22 mouse cellular contexts compared by ENCODE assay signal in the genomic region with DNA sequence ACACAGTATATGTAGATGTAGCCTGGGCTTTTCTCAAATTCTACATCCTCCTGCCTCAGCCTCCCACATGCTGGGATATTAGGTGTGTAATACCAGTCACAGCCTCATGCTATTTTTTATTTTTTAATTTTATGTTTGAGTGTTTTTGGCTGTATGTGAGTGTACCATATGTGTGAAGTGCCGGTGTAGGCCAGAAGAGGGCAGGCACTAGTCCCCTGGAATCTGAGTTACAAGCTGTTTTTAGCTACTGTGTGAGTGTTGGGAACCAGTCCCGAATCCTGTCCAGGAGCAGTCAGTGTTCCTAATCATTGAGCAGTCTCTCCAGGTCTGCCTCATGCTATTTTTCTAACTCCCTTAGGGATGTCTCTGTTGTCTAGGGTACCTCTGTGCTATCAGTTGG. TPM values are rescaled to one million over a fixed set of nuclear protein-coding genes. Genes with fewer than 3 reads are reported as not detected.
DNase-seq lines count a peak whose midpoint lies in the region; ATAC-seq and TF ChIP-seq lines count a peak whose summit lies in the region.
"Had no signal": no experiment of that assay in that cellular context is flagged by ENCODE, and none has a peak within 500 bp of the region (broad histone marks: within the 10 kb centered on the region; RNA-seq: fewer than 3 reads in every experiment).

No protein-coding gene starts in this region.

- H3K4me1 ChIP-seq in kidney, adult 2 months (ENCODE audit: control insufficient read depth, insufficient read depth, low read length): no peaks in the 10 kb centered on the region
- peaks cover 8% of the 10 kb centered on the region for H3K4me1 ChIP-seq in E14TG2a.4 (replicated peaks; ENCODE audit: low read depth, low read length)
- H3K4me1 ChIP-seq: embryonic facial prominence, embryonic 13.5 days; hindbrain, embryonic 15.5 days; neural tube, embryonic 13.5 days had no signal

- H3K9me3 ChIP-seq in E14TG2a.4 (ENCODE audit: low read length): no peaks in the 10 kb centered on the region
- H3K9me3 ChIP-seq: embryonic facial prominence, embryonic 13.5 days; G1E; heart, embryonic 12.5 days; hindbrain, embryonic 15.5 days; liver, embryonic 12.5 days; midbrain, embryonic 12.5 days; neural tube, embryonic 13.5 days had no signal

- 0 out of 2 replicates have a peak, but pooled peaks have one; percentile 3 for TF ChIP-seq CTCF in kidney, adult 2 months (conservative IDR thresholded peaks at IDR 0.05; ENCODE audit: insufficient read depth, insufficient read length, low read depth, low read length)
- TF ChIP-seq CTCF in E14TG2a.4 (conservative IDR thresholded peaks at IDR 0.05; ENCODE audit: low read length): peak; percentile 27

- DNase-seq in kidney, adult 2 months: no peak
- no peak for DNase-seq in kidney, postnatal 36 days
- DNase-seq in 416B (ENCODE audit: low read depth): peak; percentile 4
- DNase-seq in spleen, postnatal 36 days (ENCODE audit: low spot score in 2 of 2): no peak
- DNase-seq: adrenal gland, postnatal 14 days; cerebellum, adult 11 months; cerebellum, adult 9-11 months; kidney, adult 9 months; kidney, postnatal 10 days; liver, postnatal 0 days; lung, postnatal 10 days had no signal

- no peak overlapping the region for H3K4me3 ChIP-seq in kidney, adult 2 months (ENCODE audit: insufficient read depth, low read depth, low read length)
- H3K4me3 ChIP-seq in E14TG2a.4 (replicated peaks; ENCODE audit: low read length): no peak overlapping the region
- H3K4me3 ChIP-seq: embryonic facial prominence, embryonic 13.5 days; heart, embryonic 12.5 days; hindbrain, embryonic 15.5 days; liver, embryonic 12.5 days; midbrain, embryonic 12.5 days; neural tube, embryonic 13.5 days had no signal

- peak; percentile 37; the same call in 1 of the 2 replicates for ATAC-seq in megakaryocyte-erythroid progenitor cell, adult 5-6 weeks (replicated peaks; ENCODE audit: low FRiP score, low TSS enrichment, poor library complexity, severe bottlenecking)
- ATAC-seq: forebrain, embryonic 16.5 days; liver, embryonic 12.5 days; liver, postnatal 0 days had no signal

- no peak overlapping the region for H3K27ac ChIP-seq in kidney, adult 2 months (ENCODE audit: insufficient read depth, low read depth, low read length)
- H3K27ac ChIP-seq: embryonic facial prominence, embryonic 13.5 days; hindbrain, embryonic 15.5 days; liver, embryonic 12.5 days; midbrain, embryonic 12.5 days; neural tube, embryonic 13.5 days had no signal

- peaks cover 2% of the 10 kb centered on the region for H3K36me3 ChIP-seq in kidney, adult 2 months (ENCODE audit: control insufficient read depth, insufficient read depth, low read length)
- H3K36me3 ChIP-seq in E14TG2a.4 (ENCODE audit: insufficient read depth, low read length): peaks cover 22% of the 10 kb centered on the region

- TF ChIP-seq POLR2A in kidney, adult 2 months (IDR thresholded peaks at IDR 0.05; ENCODE audit: low read depth, low read length): no peak

- no peaks in the 10 kb centered on the region for H3K27me3 ChIP-seq in kidney, adult 2 months (replicated peaks; ENCODE audit: control insufficient read depth, insufficient read depth, low read length)
- no peaks in the 10 kb centered on the region for H3K27me3 ChIP-seq in E14TG2a.4 (ENCODE audit: insufficient read depth, low read length)
- H3K27me3 ChIP-seq: CH12.LX; embryonic facial prominence, embryonic 13.5 days; heart, embryonic 12.5 days; hindbrain, embryonic 15.5 days; liver, embryonic 12.5 days; midbrain, embryonic 12.5 days; neural tube, embryonic 13.5 days had no signal

- 93% methylated on average over 2 of the region's 2 CpGs for WGBS in kidney, adult 2 months

RNA-seq across cellular contexts. Expression of a gene that starts 13.3 kb away (rescaled TPM):
- 12.0 and 12.9 TPM in 2 replicates for polyA plus RNA-seq in kidney, adult 2 months (2012; rRNA removed)
- 31.2 and 32.1 TPM in 2 replicates for total RNA-seq in megakaryocyte-erythroid progenitor cell, adult 5-6 weeks (2014; fragmentation: Nextera tagmentation)
- 23.2 and 27.6 TPM in 2 replicates for total RNA-seq in megakaryocyte-erythroid progenitor cell, adult 5-6 weeks (2017)

RNA-seq across cellular contexts. Expression of a gene that starts 13.4 kb away (rescaled TPM):
- polyA plus RNA-seq in kidney, adult 2 months (2012; rRNA removed): 43.1 and 48.4 TPM in 2 replicates
- total RNA-seq in megakaryocyte-erythroid progenitor cell, adult 5-6 weeks (2014; fragmentation: Nextera tagmentation): 61.2 and 68.7 TPM in 2 replicates
- total RNA-seq in megakaryocyte-erythroid progenitor cell, adult 5-6 weeks (2017): 75.0 and 82.7 TPM in 2 replicates
